Mouse (Mus musculus): ENCODE results near the gene Lime1. TPM values are rescaled to one million over a fixed set of nuclear protein-coding genes. Genes with fewer than 3 reads are reported as not detected.

The Lime1 gene
- polyA plus RNA-seq, 1 experiment from 2014 or later = 22.1 TPM

DNA sequence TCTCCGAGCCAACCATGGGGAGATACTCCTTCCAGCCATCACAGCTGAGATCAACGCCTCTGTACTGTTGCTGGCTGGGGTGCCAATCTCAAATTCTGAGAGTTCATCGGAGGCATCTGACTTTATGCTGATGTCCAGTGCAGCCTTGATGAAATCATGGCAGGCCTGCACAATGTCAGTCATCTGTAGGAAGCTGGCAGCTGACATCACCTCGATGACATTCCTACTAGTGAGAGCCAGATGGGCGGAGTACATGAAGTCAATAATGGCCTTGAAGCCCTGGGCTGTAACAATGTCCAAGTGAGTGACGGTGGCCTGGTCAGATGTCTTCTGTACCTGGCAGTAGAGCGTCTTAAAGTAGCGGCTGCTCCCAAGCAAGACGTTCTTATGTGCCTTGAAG is 44.0 kb downstream of the Lime1 start:
- Histone ChIP-seq H3K4me1 (ENCODE audit: control insufficient read depth, insufficient read depth, low read length) (no peaks in the 10 kb centered on the region), H3K4me3 (ENCODE audit: low read length) (no peak overlapping the region), H3K4me2 (replicated peaks; ENCODE audit: low read depth, low read length) (no peak overlapping the region), H3K9me3 (ENCODE audit: control insufficient read depth, low read length) (no peaks in the 10 kb centered on the region), H3K27me3 (ENCODE audit: control insufficient read depth, insufficient read depth, low read length) (no peaks in the 10 kb centered on the region), H3K36me3 (ENCODE audit: control insufficient read depth, insufficient read depth, low read length) (peaks cover 30% of the 10 kb centered on the region), H3K27ac (ENCODE audit: low read depth, low read length) (no peak overlapping the region), H3K9ac (ENCODE audit: low read depth, low read length) (no peak overlapping the region)
- WGBS = 90% methylated on average over 9 of the region's 9 CpGs
- ATAC-seq (ENCODE audit: low FRiP score, low TSS enrichment) = no peak

Other genes starting within 250 kb of the Lime1 start
- gene Kcnq2, start 244.8 kb upstream of the Lime1 start, polyA plus RNA-seq (2014; fragmentation: Nextera tagmentation; extraction: Ambion mirVana) = not detected in 2 replicates
- gene Eef1a2, start 223.1 kb upstream of the Lime1 start, polyA plus RNA-seq (2014; fragmentation: Nextera tagmentation; extraction: Ambion mirVana) = not detected in 2 replicates
- 387 and 477 TPM in 2 replicates for gene Ppdpf, start 192.8 kb upstream of the Lime1 start, polyA plus RNA-seq (2014; fragmentation: Nextera tagmentation; extraction: Ambion mirVana)
- not detected in 2 replicates for gene Ptk6, start 177.3 kb upstream of the Lime1 start, polyA plus RNA-seq (2014; fragmentation: Nextera tagmentation; extraction: Ambion mirVana)
- 0.14 and 0.24 TPM in 2 replicates for gene Srms, start 166.9 kb upstream of the Lime1 start, polyA plus RNA-seq (2014; fragmentation: Nextera tagmentation; extraction: Ambion mirVana)
- gene Fndc11, start 160.1 kb upstream of the Lime1 start, polyA plus RNA-seq (2014; fragmentation: Nextera tagmentation; extraction: Ambion mirVana) = 0.58 TPM in 1 of 2 replicates, not detected in the other
- gene Helz2, start 138.1 kb upstream of the Lime1 start, polyA plus RNA-seq (2014; fragmentation: Nextera tagmentation; extraction: Ambion mirVana) = 1.3 and 1.4 TPM in 2 replicates
- 9.4 and 17.9 TPM in 2 replicates for gene Gmeb2, start 92.0 kb upstream of the Lime1 start, polyA plus RNA-seq (2014; fragmentation: Nextera tagmentation; extraction: Ambion mirVana)
- gene Stmn3, start 65.6 kb upstream of the Lime1 start, polyA plus RNA-seq (2014; fragmentation: Nextera tagmentation; extraction: Ambion mirVana) = 0.46 and 0.62 TPM in 2 replicates
- gene Rtel1, start 60.3 kb upstream of the Lime1 start, polyA plus RNA-seq (2014; fragmentation: Nextera tagmentation; extraction: Ambion mirVana) = 40.0 and 59.2 TPM in 2 replicates
- gene Zgpat, start 15.2 kb upstream of the Lime1 start, polyA plus RNA-seq (2014; fragmentation: Nextera tagmentation; extraction: Ambion mirVana) = 25.7 and 39.0 TPM in 2 replicates
- 51.5 and 53.9 TPM in 2 replicates for gene Arfrp1, start 14.7 kb upstream of the Lime1 start, polyA plus RNA-seq (2014; fragmentation: Nextera tagmentation; extraction: Ambion mirVana)
- 13.7 and 26.6 TPM in 2 replicates for gene Zbtb46, start 79.3 kb downstream of the Lime1 start, polyA plus RNA-seq (2014; fragmentation: Nextera tagmentation; extraction: Ambion mirVana)
- gene Abhd16b, start 113.1 kb downstream of the Lime1 start, polyA plus RNA-seq (2014; fragmentation: Nextera tagmentation; extraction: Ambion mirVana) = 0.14 and 0.19 TPM in 2 replicates
- 175 and 184 TPM in 2 replicates for gene Tpd52l2, start 117.1 kb downstream of the Lime1 start, polyA plus RNA-seq (2014; fragmentation: Nextera tagmentation; extraction: Ambion mirVana)
- 41.5 and 82.2 TPM in 2 replicates for gene Dnajc5, start 140.4 kb downstream of the Lime1 start, polyA plus RNA-seq (2014; fragmentation: Nextera tagmentation; extraction: Ambion mirVana)
- 45.3 and 49.4 TPM in 2 replicates for gene Uckl1, start 204.8 kb downstream of the Lime1 start, polyA plus RNA-seq (2014; fragmentation: Nextera tagmentation; extraction: Ambion mirVana)
- 64.5 and 64.8 TPM in 2 replicates for gene Prpf6, start 211.8 kb downstream of the Lime1 start, polyA plus RNA-seq (2014; fragmentation: Nextera tagmentation; extraction: Ambion mirVana)
- gene Zfp512b, start 212.7 kb downstream of the Lime1 start, polyA plus RNA-seq (2014; fragmentation: Nextera tagmentation; extraction: Ambion mirVana) = 28.5 and 50.6 TPM in 2 replicates
- 24.5 and 29.2 TPM in 2 replicates for gene Samd10, start 219.1 kb downstream of the Lime1 start, polyA plus RNA-seq (2014; fragmentation: Nextera tagmentation; extraction: Ambion mirVana)